Mouse (Mus musculus): ENCODE measurements around the gene Cacna1d. TPM values are rescaled to one million over a fixed set of nuclear protein-coding genes. Genes with fewer than 3 reads are reported as not detected.

Gene Cacna1d
- total and polyA plus RNA-seq, 2 experiments = 0.55 to 0.72 TPM

DNA sequence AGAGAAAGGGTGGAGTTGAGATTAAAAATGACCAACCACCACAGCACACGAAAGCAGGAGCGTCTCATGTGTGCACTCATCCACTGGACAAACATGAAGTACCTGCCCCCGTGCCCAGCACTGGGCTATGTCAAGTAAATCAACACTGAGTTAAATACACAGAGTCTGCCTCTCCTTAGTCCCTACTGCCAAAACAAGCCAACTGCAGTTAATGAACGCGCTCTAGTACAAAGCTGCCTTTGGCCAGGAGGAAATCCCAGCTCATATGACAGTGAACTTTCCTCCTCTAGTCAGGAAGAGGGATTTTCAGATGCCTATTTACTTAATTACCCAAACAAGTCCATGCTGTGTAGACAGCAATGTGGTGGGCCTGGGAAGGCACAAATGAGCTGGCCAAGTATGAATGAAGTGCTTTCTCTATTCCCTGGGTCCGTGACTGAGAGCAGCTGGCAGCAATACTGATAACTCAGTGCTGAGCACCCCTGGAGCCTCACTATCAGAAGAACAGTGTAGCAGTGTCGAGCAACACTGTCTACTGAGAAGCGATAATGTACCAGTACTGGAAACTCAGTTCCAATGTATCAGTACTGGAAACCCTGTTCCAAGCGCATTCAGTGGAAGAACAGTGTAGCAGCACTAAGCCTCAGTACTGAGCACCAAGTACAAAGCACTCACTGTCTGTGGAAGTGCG, 229.5 kb downstream of the Cacna1d start:
- peak; percentile 64 for DNase-seq (ENCODE audit: extremely low read depth, low read depth, low spot score)
- H3K27ac ChIP-seq (replicated peaks; ENCODE audit: insufficient read depth, low read depth, low read length) = no peak overlapping the region

GRCm38 (mm10) chr14:30257626-30258025, 233.6 kb downstream of the Cacna1d start:
- Histone ChIP-seq H3K4me1 (ENCODE audit: control insufficient read depth, insufficient read depth, low read length) (peaks cover 7% of the 10 kb centered on the region), H3K4me3 (ENCODE audit: insufficient read depth, low read depth, low read length) (no peak overlapping the region), H3K79me2 (ENCODE audit: control insufficient read depth, insufficient read depth, low read length) (no peaks in the 10 kb centered on the region), H3K27ac (replicated peaks; ENCODE audit: insufficient read depth, low read depth, low read length) (no peak overlapping the region), H3K27me3 (ENCODE audit: control insufficient read depth, insufficient read depth, low read length) (no peaks in the 10 kb centered on the region), H3K9ac (ENCODE audit: low read depth, low read length) (no peak overlapping the region), H3K36me3 (ENCODE audit: control insufficient read depth, insufficient read depth, low read length) (no peaks in the 10 kb centered on the region)
- no peak for TF ChIP-seq POLR2A (IDR thresholded peaks at IDR 0.05; ENCODE audit: extremely low read depth, insufficient read depth, low read length)
- no peak for TF ChIP-seq CTCF (IDR thresholded peaks at IDR 0.05; ENCODE audit: low read depth, low read length)
- DNase-seq (ENCODE audit: extremely low read depth, low read depth, low spot score) = no peak
- WGBS = 78% methylated on average over 4 of the region's 4 CpGs

More for the DNA sequence above, 229.5 kb downstream of the Cacna1d start:
- TF ChIP-seq POLR2A (IDR thresholded peaks at IDR 0.05; ENCODE audit: extremely low read depth, insufficient read depth, low read length) = no peak
- H3K27me3 ChIP-seq (ENCODE audit: control insufficient read depth, insufficient read depth, low read length) = no peaks in the 10 kb centered on the region
- no peak overlapping the region for H3K4me3 ChIP-seq (ENCODE audit: insufficient read depth, low read depth, low read length)
- peaks cover 4% of the 10 kb centered on the region; the same call in 1 of the 2 replicates for H3K4me1 ChIP-seq (ENCODE audit: control insufficient read depth, insufficient read depth, low read length)
- WGBS = 42% methylated on average over 10 of the region's 10 CpGs
- H3K36me3 ChIP-seq (ENCODE audit: control insufficient read depth, insufficient read depth, low read length) = no peaks in the 10 kb centered on the region
- H3K79me2 ChIP-seq (ENCODE audit: control insufficient read depth, insufficient read depth, low read length) = no peaks in the 10 kb centered on the region
- no peak overlapping the region for H3K9ac ChIP-seq (ENCODE audit: low read depth, low read length)

DNA sequence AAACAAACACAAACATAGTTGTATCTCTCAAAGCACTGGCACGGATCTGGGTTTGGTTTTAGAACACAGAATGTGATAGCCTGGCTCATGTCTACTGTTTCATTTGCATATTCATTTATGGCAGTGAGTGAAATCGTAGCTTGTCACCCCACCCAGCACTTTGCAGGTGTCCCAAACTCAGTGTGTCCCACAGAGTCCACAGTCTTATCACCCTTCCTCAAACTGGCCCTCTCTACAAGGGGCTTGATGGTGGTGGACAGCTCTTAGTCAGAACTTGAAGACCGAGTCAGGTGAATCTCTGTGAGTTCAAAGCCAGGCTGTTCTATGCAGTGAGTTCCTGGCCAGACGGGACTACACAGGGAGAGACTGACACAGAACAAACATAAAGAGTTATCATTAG, 234.8 kb downstream of the Cacna1d start:
- no peak for TF ChIP-seq CTCF (IDR thresholded peaks at IDR 0.05; ENCODE audit: low read depth, low read length)
- TF ChIP-seq POLR2A (IDR thresholded peaks at IDR 0.05; ENCODE audit: extremely low read depth, insufficient read depth, low read length) = no peak
- Histone ChIP-seq H3K4me3 (ENCODE audit: insufficient read depth, low read depth, low read length) (no peak overlapping the region), H3K79me2 (ENCODE audit: control insufficient read depth, insufficient read depth, low read length) (no peaks in the 10 kb centered on the region), H3K9ac (ENCODE audit: low read depth, low read length) (no peak overlapping the region), H3K27ac (replicated peaks; ENCODE audit: insufficient read depth, low read depth, low read length) (no peak overlapping the region), H3K4me1 (ENCODE audit: control insufficient read depth, insufficient read depth, low read length) (peaks cover 2% of the 10 kb centered on the region), H3K36me3 (ENCODE audit: control insufficient read depth, insufficient read depth, low read length) (no peaks in the 10 kb centered on the region), H3K27me3 (ENCODE audit: control insufficient read depth, insufficient read depth, low read length) (no peaks in the 10 kb centered on the region)
- 79% methylated on average over 4 of the region's 4 CpGs for WGBS
- DNase-seq (ENCODE audit: extremely low read depth, low read depth, low spot score) = no peak

DNA sequence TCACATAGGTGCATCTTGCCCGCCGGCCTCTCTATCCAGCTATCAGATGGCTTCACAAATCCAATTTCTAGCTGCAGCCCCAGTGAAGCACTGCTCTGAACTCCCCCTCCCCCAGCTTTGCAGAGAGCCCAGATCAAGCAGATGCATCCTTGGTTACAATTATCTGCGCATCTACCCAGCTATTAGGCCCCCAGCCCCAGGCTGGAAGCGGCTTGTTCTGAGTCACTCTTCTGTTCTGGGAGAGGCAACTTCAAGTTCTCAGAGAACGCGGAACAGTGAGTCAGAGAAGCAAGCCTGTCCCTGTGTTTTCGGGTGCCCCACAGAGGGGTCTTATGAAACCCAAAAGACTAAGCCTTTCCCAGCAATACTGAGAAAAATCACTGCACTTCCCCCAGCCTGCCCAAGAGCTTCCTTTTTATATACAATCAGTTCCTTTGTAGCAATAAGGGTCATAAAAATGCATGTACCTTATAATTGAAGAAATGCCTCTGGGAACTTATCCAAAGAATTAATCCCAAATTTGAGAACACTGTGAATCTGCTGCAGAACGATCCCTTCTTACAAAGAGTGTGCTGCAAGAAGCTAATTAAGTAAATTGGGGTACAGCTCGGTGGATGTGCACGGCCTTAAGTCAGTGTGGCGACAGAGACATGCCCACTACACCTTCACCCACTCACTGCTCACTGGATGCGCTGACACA, 235.4 kb downstream of the Cacna1d start:
- WGBS = 92% methylated on average over 12 of the region's 12 CpGs
- TF ChIP-seq CTCF (IDR thresholded peaks at IDR 0.05; ENCODE audit: low read depth, low read length) = no peak
- TF ChIP-seq POLR2A (IDR thresholded peaks at IDR 0.05; ENCODE audit: extremely low read depth, insufficient read depth, low read length) = no peak
- Histone ChIP-seq H3K79me2 (ENCODE audit: control insufficient read depth, insufficient read depth, low read length) (no peaks in the 10 kb centered on the region), H3K36me3 (ENCODE audit: control insufficient read depth, insufficient read depth, low read length) (no peaks in the 10 kb centered on the region), H3K4me3 (ENCODE audit: insufficient read depth, low read depth, low read length) (no peak overlapping the region), H3K27ac (replicated peaks; ENCODE audit: insufficient read depth, low read depth, low read length) (no peak overlapping the region), H3K9ac (ENCODE audit: low read depth, low read length) (no peak overlapping the region), H3K4me1 (ENCODE audit: control insufficient read depth, insufficient read depth, low read length) (peaks cover 2% of the 10 kb centered on the region), H3K27me3 (ENCODE audit: control insufficient read depth, insufficient read depth, low read length) (no peaks in the 10 kb centered on the region)
- DNase-seq (ENCODE audit: extremely low read depth, low read depth, low spot score) = no peak

DNA sequence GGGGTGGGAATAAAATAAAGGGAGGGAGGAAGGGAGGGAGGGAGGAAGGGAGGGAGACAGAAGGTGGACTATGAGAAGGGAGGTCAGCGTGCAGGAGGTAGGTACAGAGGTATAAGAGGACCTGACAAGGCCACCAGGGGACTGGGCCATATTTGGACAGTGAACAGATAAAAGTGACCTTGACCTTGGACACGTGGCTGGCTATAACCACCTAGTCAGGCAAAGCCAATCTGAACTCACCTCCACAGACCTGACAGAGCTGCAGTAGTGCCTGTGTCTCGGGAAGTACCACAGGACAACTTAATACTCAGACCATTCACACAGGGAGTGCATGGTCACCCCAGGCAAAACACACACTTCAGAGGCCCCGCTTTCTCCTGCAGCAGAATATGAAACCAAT, 236.5 kb downstream of the Cacna1d start:
- no peak overlapping the region for H3K4me3 ChIP-seq (ENCODE audit: insufficient read depth, low read depth, low read length)
- TF ChIP-seq CTCF (IDR thresholded peaks at IDR 0.05; ENCODE audit: low read depth, low read length) (no peak), POLR2A (IDR thresholded peaks at IDR 0.05; ENCODE audit: extremely low read depth, insufficient read depth, low read length) (no peak)
- H3K27ac ChIP-seq (replicated peaks; ENCODE audit: insufficient read depth, low read depth, low read length) = no peak overlapping the region
- DNase-seq (ENCODE audit: extremely low read depth, low read depth, low spot score) = peak; percentile 50
- 38% methylated on average over 4 of the region's 4 CpGs for WGBS
- no peak overlapping the region for H3K9ac ChIP-seq (ENCODE audit: low read depth, low read length)
- H3K27me3 ChIP-seq (ENCODE audit: control insufficient read depth, insufficient read depth, low read length) = no peaks in the 10 kb centered on the region
- no peaks in the 10 kb centered on the region for H3K79me2 ChIP-seq (ENCODE audit: control insufficient read depth, insufficient read depth, low read length)
- no peaks in the 10 kb centered on the region for H3K36me3 ChIP-seq (ENCODE audit: control insufficient read depth, insufficient read depth, low read length)
- H3K4me1 ChIP-seq (ENCODE audit: control insufficient read depth, insufficient read depth, low read length) = peaks cover 2% of the 10 kb centered on the region

DNA sequence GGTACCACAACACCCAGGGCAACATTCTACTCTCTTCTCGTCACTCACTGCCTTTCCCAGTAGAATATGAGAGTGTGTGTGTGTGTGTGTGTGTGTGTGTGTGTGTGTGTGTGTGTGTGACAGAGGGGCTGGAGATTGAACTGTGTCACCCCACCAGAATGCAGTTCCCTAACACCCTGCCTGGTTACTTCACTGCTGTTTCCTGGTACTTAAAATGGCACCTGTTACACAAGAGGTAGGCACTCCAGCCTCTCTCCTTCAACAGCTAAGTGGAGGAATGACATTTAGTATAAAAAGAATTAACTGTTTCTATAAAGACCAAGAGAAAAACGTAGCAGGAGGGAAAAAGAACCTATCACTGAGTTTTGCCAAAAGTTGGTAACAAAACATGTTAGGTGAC, 238.4 kb downstream of the Cacna1d start:
- no peak for DNase-seq (ENCODE audit: extremely low read depth, low read depth, low spot score)
- no peak overlapping the region for H3K9ac ChIP-seq (ENCODE audit: low read depth, low read length)
- no peaks in the 10 kb centered on the region for H3K79me2 ChIP-seq (ENCODE audit: control insufficient read depth, insufficient read depth, low read length)
- no peak for TF ChIP-seq CTCF (IDR thresholded peaks at IDR 0.05; ENCODE audit: low read depth, low read length)
- no peak for TF ChIP-seq POLR2A (IDR thresholded peaks at IDR 0.05; ENCODE audit: extremely low read depth, insufficient read depth, low read length)
- 91% methylated on average over 2 of the region's 2 CpGs for WGBS
- no peaks in the 10 kb centered on the region for H3K36me3 ChIP-seq (ENCODE audit: control insufficient read depth, insufficient read depth, low read length)
- H3K4me1 ChIP-seq (ENCODE audit: control insufficient read depth, insufficient read depth, low read length) = peaks cover 2% of the 10 kb centered on the region
- no peak overlapping the region for H3K27ac ChIP-seq (replicated peaks; ENCODE audit: insufficient read depth, low read depth, low read length)
- no peak overlapping the region for H3K4me3 ChIP-seq (ENCODE audit: insufficient read depth, low read depth, low read length)
- H3K27me3 ChIP-seq (ENCODE audit: control insufficient read depth, insufficient read depth, low read length) = no peaks in the 10 kb centered on the region

Measured in liver, adult 2 months (tissue).